Mouse (Mus musculus): ENCODE results near the gene Mapk11.

Gene Mapk11

DNA sequence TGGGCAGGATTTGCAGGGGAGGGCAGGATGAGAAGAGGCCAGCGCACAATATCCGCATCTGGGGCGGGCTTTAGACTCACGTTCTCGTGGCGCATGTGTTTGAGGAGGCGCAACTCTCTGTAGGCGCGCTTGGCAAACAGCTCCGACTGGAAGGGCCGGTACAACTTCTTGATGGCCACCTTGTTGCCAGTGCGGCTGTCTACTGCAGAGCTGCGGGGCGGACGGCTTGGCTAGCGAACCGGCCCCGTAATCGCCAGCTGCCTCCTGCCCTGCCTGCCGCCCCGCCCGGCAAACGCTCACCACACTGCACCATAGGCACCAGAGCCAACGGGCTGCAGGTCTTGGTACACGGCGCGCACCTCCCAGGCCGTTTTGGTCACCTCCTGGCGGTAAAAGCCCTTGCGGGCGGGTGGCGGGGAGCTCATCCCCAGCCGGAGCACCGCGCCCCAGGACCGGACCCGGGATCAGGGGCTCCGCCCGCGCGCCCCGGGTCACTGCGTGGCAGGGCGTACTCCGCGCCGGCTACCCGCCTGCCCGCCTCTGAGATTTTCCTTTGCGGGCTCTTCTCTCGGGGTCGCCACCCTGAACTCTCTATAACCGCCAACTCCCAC is 9.3 kb downstream of the Mapk11 start:
- peak; percentile 76 to 77 for DNase-seq

GRCm38 (mm10) chr15:89138531-89138930 is 10.9 kb downstream of the Mapk11 start:
- no peak for DNase-seq

- peak; percentile 40 to 56 for DNase-seq
Measured at GRCm38 (mm10) chr15:89138046-89138405, 11.4 kb downstream of the Mapk11 start.

- peak in 1 of 2 experiments; percentile 38 for DNase-seq
Measured at GRCm38 (mm10) chr15:89137378-89138045, 11.9 kb downstream of the Mapk11 start.

- peak in 1 of 2 experiments; percentile 1 for DNase-seq
Measured at GRCm38 (mm10) chr15:89136461-89137155, 12.8 kb downstream of the Mapk11 start.

DNA sequence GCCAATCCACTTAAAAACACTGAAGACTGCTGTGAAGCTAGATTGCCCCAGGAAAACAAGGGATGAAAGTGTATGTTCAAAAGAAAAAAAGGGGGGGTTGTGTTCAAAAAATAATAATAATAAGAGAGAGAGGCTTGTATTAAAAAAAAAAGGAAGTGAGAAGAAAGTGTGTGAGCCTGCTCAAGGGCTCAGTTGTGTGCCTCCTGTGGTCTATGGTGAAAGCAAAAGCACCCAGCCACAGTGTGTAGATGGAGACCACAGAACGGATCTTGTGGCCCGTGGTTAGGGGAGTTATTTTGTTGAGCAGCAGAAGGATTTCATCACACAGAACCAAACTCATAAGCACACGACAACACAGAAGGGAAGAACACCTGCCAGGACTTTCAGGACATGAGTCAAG is 18.1 kb downstream of the Mapk11 start:
- DNase-seq = no peak

DNA sequence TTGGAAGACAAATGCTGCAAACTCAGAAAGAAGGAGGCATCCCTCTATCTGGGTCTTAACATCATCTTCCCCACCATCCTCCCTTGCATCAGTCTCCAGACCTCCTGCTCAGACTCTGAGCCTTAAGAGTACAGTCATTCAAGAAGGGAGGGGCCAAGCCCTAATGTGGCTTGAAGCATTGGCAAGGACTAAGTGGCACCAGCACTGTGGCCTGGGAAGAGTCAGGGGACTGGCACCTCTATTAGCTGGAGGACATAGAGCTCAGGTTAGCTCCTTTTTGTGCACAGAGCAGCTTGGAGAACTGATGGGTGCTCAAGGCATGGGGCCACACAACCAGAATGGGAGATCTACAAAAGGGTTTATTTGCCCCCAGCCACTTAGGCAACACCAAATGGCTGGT is 19.2 kb downstream of the Mapk11 start:
- peak in 1 of 2 experiments; percentile 2 for DNase-seq

- peak; percentile 94 to 98 for DNase-seq
Measured at GRCm38 (mm10) chr15:89128382-89129350, 20.8 kb downstream of the Mapk11 start, which contains the start of gene Hdac10. Gene Hdac10 (minus strand): TSS chr15:89128700.

- no peak for DNase-seq
Measured at GRCm38 (mm10) chr15:89127364-89127940, 22.0 kb downstream of the Mapk11 start.

DNA sequence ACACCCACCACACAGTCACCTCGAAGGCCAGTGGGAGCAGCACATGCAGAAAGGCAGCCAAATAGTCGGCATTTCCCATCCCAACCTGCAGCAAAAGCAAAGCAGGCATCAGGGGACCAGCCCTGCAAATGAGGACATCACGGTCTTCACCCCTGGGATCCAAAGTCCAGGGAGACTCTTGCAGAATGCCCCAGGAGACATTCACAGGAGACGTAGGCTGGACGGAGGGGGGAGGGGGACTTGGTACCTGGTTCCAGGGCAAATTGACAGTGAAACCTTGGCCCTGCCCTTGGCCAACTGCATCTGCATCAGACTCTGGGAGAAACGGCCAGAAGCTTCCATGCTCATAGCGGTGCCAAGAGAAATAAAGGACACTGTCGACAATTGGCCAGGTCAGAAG is 22.8 kb downstream of the Mapk11 start:
- DNase-seq = no peak

DNA sequence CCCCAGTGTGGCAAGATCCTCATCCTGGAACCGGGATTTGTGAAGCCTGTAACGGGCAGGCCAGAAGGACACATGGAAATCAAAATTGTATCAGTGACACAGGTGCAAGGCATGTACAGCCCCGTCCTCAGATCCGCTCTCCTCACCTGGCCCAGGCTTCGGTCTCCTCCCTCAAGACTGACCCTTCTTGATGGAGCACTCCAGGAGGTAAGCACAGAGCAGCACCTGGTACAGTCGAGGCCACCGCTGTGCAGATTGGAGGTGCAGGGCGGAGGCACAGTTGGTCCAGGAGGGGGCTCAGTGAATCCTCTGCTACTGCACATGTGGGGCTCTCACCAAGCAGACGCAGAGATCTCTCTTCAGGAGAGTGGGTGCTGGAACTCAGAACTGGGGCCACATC is 24.1 kb downstream of the Mapk11 start:
- no peak for DNase-seq

GRCm38 (mm10) chr15:89124312-89124711 is 25.1 kb downstream of the Mapk11 start:
- DNase-seq = no peak

GRCm38 (mm10) chr15:89123595-89123994 is 25.8 kb downstream of the Mapk11 start:
- DNase-seq = peak; percentile 58 to 65

GRCm38 (mm10) chr15:89122649-89123366 is 26.6 kb downstream of the Mapk11 start, which contains the start of gene Tubgcp6:
Gene Tubgcp6 (minus strand): TSS chr15:89123112.
- DNase-seq = peak; percentile 96 to 97

DNA sequence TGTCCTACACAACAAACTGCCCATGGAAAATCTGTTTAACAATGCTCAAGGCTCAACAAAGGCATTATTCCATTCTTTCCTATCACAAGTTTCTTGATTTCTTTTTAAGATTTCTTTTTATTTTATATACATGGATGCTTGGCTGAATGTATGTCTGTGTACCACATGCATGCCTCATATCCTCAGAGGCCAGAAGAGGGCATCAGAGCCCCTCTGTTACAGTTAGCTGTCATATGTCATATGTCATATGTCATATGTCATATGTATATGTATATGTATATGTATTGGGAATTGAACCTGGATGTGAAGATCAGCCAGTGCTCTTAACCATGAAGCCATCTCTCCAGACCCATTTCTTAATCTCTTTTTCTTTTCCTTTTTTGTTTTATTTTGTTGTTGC is 31.4 kb downstream of the Mapk11 start:
- no peak for DNase-seq

DNA sequence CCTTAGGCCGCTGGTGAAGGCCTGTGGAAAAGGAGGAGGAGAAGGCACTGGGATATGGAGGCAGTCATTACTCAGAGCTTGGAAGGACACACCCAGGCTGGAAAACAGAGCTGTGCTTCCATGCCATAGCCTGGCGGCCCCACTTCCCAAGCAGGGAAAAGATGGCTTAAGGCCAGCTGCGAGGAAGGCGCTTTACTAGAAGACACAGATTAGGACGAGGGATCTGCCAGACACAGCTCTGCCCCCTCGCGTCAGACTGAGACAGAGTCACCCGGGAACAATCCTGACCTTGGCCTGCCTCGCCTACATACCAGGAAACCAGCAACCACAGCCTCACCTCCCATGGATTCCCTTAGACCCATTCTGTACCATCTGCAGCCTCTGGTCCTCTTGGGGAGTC is 39.3 kb downstream of the Mapk11 start:
- DNase-seq = peak; percentile 66 to 70

- no peak for DNase-seq
Measured at GRCm38 (mm10) chr15:89106976-89107375, 42.5 kb downstream of the Mapk11 start.

DNA sequence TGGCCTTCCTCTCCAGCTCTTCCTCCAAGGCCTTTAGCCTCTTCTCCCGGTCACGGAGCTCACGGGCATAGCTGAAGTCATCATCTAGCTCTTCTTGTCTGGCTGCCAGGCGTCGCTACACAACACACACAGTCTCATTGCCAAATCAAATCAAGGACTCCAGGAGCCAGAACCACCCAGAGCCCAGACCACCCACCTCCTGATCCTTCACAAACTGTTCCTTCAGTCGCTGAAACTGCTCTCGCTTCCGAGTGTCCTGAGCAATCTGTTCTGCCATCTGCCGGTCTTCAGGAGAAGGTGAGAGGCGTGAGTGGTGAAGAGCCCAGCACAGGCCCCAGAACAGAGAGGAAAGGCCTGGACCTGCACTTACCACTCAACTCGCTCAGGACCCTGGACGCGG is 43.4 kb downstream of the Mapk11 start:
- DNase-seq = peak; percentile 81 to 82

- DNase-seq = peak; percentile 95 to 96
Measured at GRCm38 (mm10) chr15:89104425-89104824, 45.0 kb downstream of the Mapk11 start.

- peak in 1 of 2 experiments; percentile 72 for DNase-seq
Measured at GRCm38 (mm10) chr15:89103921-89104320, 45.5 kb downstream of the Mapk11 start.

DNA sequence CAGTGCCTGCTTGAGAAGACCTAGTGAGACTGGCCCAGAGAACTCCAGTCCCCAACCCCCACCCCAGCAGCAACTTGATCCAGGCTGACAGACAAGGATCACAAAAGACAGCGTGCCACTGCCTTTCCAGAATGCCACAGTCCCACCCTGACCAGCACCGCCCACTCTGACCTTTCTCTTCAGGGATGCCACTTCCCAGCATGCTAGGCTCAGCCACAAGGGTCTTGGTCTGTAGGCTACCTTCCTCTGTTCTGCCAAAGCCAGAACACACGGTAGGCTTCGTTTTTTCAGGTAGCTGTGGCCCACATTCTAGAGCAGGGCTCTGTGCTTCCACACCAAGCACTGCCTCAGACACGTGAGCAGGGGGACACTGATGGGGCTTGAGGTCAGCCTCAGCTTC is 46.8 kb downstream of the Mapk11 start:
- DNase-seq = no peak

GRCm38 (mm10) chr15:89100823-89101222 is 48.6 kb downstream of the Mapk11 start:
- DNase-seq = no peak

Data from cerebellum, postnatal 36 days (tissue).